Comparison of ENCODE assay signal across 23 mouse cellular contexts in the genomic region with DNA sequence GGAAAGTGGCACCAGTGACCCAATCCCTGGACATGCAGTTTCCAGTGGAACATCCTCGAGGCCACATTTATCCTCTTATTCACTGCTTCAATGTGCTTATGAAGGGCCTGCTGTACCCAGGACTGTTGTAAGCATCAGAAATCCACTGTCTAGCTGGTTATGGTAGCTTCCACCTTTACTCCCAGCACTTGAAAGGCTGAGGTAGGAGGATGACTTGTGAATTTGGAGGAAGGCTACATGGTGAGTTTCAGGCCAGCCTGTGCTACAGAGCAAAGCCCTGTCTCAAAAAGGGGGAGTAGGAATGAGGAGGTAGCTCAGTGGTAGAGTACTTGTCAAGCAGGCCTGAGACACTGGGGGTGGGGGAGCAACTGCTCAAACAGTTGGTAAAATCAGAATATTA. TPM values are rescaled to one million over a fixed set of nuclear protein-coding genes. Genes with fewer than 3 reads are reported as not detected.
DNase-seq lines count a peak whose midpoint lies in the region; ATAC-seq and TF ChIP-seq lines count a peak whose summit lies in the region.
"Had no signal": no experiment of that assay in that cellular context is flagged by ENCODE, and none has a peak within 500 bp of the region (broad histone marks: within the 10 kb centered on the region; RNA-seq: fewer than 3 reads in every experiment).

No protein-coding gene starts in this region.

- DNase-seq in heart, adult 11 months: peak; percentile 91
- no peak for DNase-seq in heart, adult 8-10 months (ENCODE audit: low spot score)
- no peak for DNase-seq in heart, postnatal 0 days (ENCODE audit: low spot score)
- DNase-seq in stomach, postnatal 0 days (ENCODE audit: low spot score): no peak
- no peak for DNase-seq in embryonic facial prominence, embryonic 10.5 days (ENCODE audit: low spot score)
- DNase-seq in kidney, adult 11 months: no peak
- DNase-seq: adrenal gland, adult 2 months; adrenal gland, postnatal 25 days; cerebellum, postnatal 10 days; embryo, embryonic 11 days; gastrocnemius, postnatal 25 days; heart, postnatal 4 days had no signal

- H3K4me3 ChIP-seq in heart, postnatal 0 days (ENCODE audit: low read depth, low read length): no peak overlapping the region
- no peak overlapping the region for H3K4me3 ChIP-seq in heart, embryonic 12.5 days
- H3K4me3 ChIP-seq in stomach, embryonic 16.5 days (replicated peaks; ENCODE audit: low read length): no peak overlapping the region
- no peak overlapping the region for H3K4me3 ChIP-seq in stomach, postnatal 0 days (ENCODE audit: low read depth, low read length)
- no peak overlapping the region for H3K4me3 ChIP-seq in embryonic facial prominence, embryonic 10.5 days
- H3K4me3 ChIP-seq: embryonic facial prominence, embryonic 12.5 days; forebrain, embryonic 15.5 days; hindbrain, embryonic 12.5 days had no signal

- WGBS in heart, postnatal 0 days: 74% methylated on average over 1 of the region's 1 CpGs
- 73% methylated on average over 1 of the region's 1 CpGs for WGBS in heart, embryonic 12.5 days
- 79% methylated on average over 1 of the region's 1 CpGs for WGBS in stomach, embryonic 16.5 days
- 83% methylated on average over 1 of the region's 1 CpGs for WGBS in stomach, postnatal 0 days
- 69% methylated on average over 1 of the region's 1 CpGs for WGBS in embryonic facial prominence, embryonic 10.5 days

- no peak for ATAC-seq in heart, postnatal 0 days (ENCODE audit: insufficient read depth, low read depth)
- ATAC-seq in heart, embryonic 12.5 days (ENCODE audit: insufficient number of reproducible peaks, low FRiP score): no peak
- ATAC-seq in stomach, embryonic 16.5 days (ENCODE audit: insufficient read depth, low FRiP score): no peak
- no peak for ATAC-seq in stomach, postnatal 0 days (ENCODE audit: low FRiP score, low TSS enrichment)
- ATAC-seq: activated CD4-positive, CD25-positive, alpha-beta regulatory T cell, adult 4 months; forebrain, embryonic 15.5 days; hindbrain, embryonic 16.5 days; inflammation-experienced regulatory T-cells, adult 6 months; intestine, postnatal 0 days; Patski had no signal

- no peak overlapping the region for H3K4me2 ChIP-seq in heart, postnatal 0 days (ENCODE audit: low read depth, low read length)
- no peak overlapping the region for H3K4me2 ChIP-seq in heart, embryonic 12.5 days
- H3K4me2 ChIP-seq in stomach, embryonic 16.5 days (ENCODE audit: low read depth, low read length): no peak overlapping the region
- no peak overlapping the region for H3K4me2 ChIP-seq in stomach, postnatal 0 days (replicated peaks; ENCODE audit: low read depth)
- H3K4me2 ChIP-seq: embryonic facial prominence, embryonic 12.5 days; forebrain, embryonic 15.5 days; hindbrain, embryonic 12.5 days had no signal

- no peak for TF ChIP-seq EP300 in heart, postnatal 0 days (IDR thresholded peaks at IDR 0.05; ENCODE audit: low read depth)
- TF ChIP-seq EP300 in stomach, postnatal 0 days (optimal IDR thresholded peaks at IDR 0.05): no peak

- H3K36me3 ChIP-seq in heart, postnatal 0 days (replicated peaks; ENCODE audit: control insufficient read depth, insufficient read depth, low read length): peaks cover 9% of the 10 kb centered on the region
- peaks cover 19% of the 10 kb centered on the region for H3K36me3 ChIP-seq in heart, embryonic 12.5 days
- H3K36me3 ChIP-seq in stomach, embryonic 16.5 days (ENCODE audit: control insufficient read depth, insufficient read depth, low read length): no peaks in the 10 kb centered on the region
- no peaks in the 10 kb centered on the region for H3K36me3 ChIP-seq in stomach, postnatal 0 days (ENCODE audit: control insufficient read depth, insufficient read depth, low read length)
- H3K36me3 ChIP-seq in embryonic facial prominence, embryonic 10.5 days (replicated peaks): peaks cover 23% of the 10 kb centered on the region

- H3K9me3 ChIP-seq in heart, postnatal 0 days (replicated peaks; ENCODE audit: control insufficient read depth, low read length): no peaks in the 10 kb centered on the region
- no peaks in the 10 kb centered on the region for H3K9me3 ChIP-seq in heart, embryonic 12.5 days (replicated peaks)
- no peaks in the 10 kb centered on the region for H3K9me3 ChIP-seq in stomach, embryonic 16.5 days (replicated peaks; ENCODE audit: control insufficient read depth, low read length)
- no peaks in the 10 kb centered on the region for H3K9me3 ChIP-seq in stomach, postnatal 0 days (ENCODE audit: control insufficient read depth, low read length)
- H3K9me3 ChIP-seq in embryonic facial prominence, embryonic 10.5 days: no peaks in the 10 kb centered on the region
- H3K9me3 ChIP-seq: embryonic facial prominence, embryonic 12.5 days; forebrain, embryonic 15.5 days; hindbrain, embryonic 12.5 days had no signal

- no peak for TF ChIP-seq CTCF in heart, postnatal 0 days (IDR thresholded peaks at IDR 0.05; ENCODE audit: low read depth)
- no peak for TF ChIP-seq CTCF in stomach, postnatal 0 days (IDR thresholded peaks at IDR 0.05; ENCODE audit: low read depth)

- H3K9ac ChIP-seq in heart, postnatal 0 days (replicated peaks; ENCODE audit: low read depth, low read length): no peak overlapping the region
- H3K9ac ChIP-seq in heart, embryonic 12.5 days: no peak overlapping the region
- no peak overlapping the region; the same call in 1 of the 2 replicates for H3K9ac ChIP-seq in stomach, embryonic 16.5 days (ENCODE audit: low read length)
- no peak overlapping the region for H3K9ac ChIP-seq in stomach, postnatal 0 days (ENCODE audit: low read length)
- H3K9ac ChIP-seq: embryonic facial prominence, embryonic 12.5 days; forebrain, embryonic 15.5 days; hindbrain, embryonic 12.5 days had no signal

- peaks cover 10% of the 10 kb centered on the region for H3K4me1 ChIP-seq in heart, postnatal 0 days (ENCODE audit: control insufficient read depth, insufficient read depth)
- peaks cover 16% of the 10 kb centered on the region for H3K4me1 ChIP-seq in heart, embryonic 12.5 days (replicated peaks)
- peaks cover 6% of the 10 kb centered on the region; the same call in 1 of the 2 replicates for H3K4me1 ChIP-seq in stomach, embryonic 16.5 days (ENCODE audit: control insufficient read depth, insufficient read depth, low read length)
- no peaks in the 10 kb centered on the region; the same call in 1 of the 2 replicates for H3K4me1 ChIP-seq in stomach, postnatal 0 days (replicated peaks; ENCODE audit: control insufficient read depth, insufficient read depth)
- peaks cover 30% of the 10 kb centered on the region for H3K4me1 ChIP-seq in embryonic facial prominence, embryonic 10.5 days

- H3K27ac ChIP-seq in heart, postnatal 0 days (ENCODE audit: low read depth): peak overlapping the region; percentile 97
- H3K27ac ChIP-seq in heart, embryonic 12.5 days (ENCODE audit: poor library complexity, severe bottlenecking): no peak overlapping the region
- peak overlapping the region; percentile 1; the same call in 1 of the 2 replicates for H3K27ac ChIP-seq in stomach, embryonic 16.5 days (ENCODE audit: low read length)
- no peak overlapping the region; the same call in 1 of the 2 replicates for H3K27ac ChIP-seq in stomach, postnatal 0 days (replicated peaks)
- no peak overlapping the region for H3K27ac ChIP-seq in embryonic facial prominence, embryonic 10.5 days (replicated peaks)
- H3K27ac ChIP-seq: embryonic facial prominence, embryonic 12.5 days; forebrain, embryonic 15.5 days; hindbrain, embryonic 12.5 days had no signal

- no peaks in the 10 kb centered on the region for H3K27me3 ChIP-seq in heart, postnatal 0 days (ENCODE audit: control insufficient read depth, insufficient read depth, low read length)
- no peaks in the 10 kb centered on the region for H3K27me3 ChIP-seq in heart, embryonic 12.5 days (replicated peaks)
- H3K27me3 ChIP-seq in stomach, embryonic 16.5 days (ENCODE audit: control insufficient read depth, insufficient read depth, low read length): no peaks in the 10 kb centered on the region
- no peaks in the 10 kb centered on the region for H3K27me3 ChIP-seq in stomach, postnatal 0 days (ENCODE audit: control insufficient read depth, insufficient read depth, low read length)
- H3K27me3 ChIP-seq in embryonic facial prominence, embryonic 10.5 days (replicated peaks; ENCODE audit: low read depth, poor library complexity, severe bottlenecking): no peaks in the 10 kb centered on the region
- H3K27me3 ChIP-seq: embryonic facial prominence, embryonic 12.5 days; forebrain, embryonic 15.5 days; hindbrain, embryonic 12.5 days; Patski had no signal

RNA-seq across cellular contexts. Expression of a gene that starts 1.0 kb away (rescaled TPM):
- 100 to 1,000 TPM; 132 to 160 (median 141) TPM for total RNA-seq in heart, adult 8-10 months (2022)
- total RNA-seq in heart, postnatal 0 days (2014; rRNA removed; ENCODE audit: low replicate concordance): 57.3 and 63.5 TPM in 2 replicates
- 9.3 and 10.3 TPM in 2 replicates for polyA plus RNA-seq in heart, postnatal 0 days (2015; fragmentation: Nextera tagmentation; extraction: Ambion mirVana)
- 13.3 and 13.9 TPM in 2 replicates for polyA plus RNA-seq in heart, embryonic 12.5 days (2016; fragmentation: Nextera tagmentation; extraction: Ambion mirVana)
- polyA plus RNA-seq in stomach, embryonic 16.5 days (2015; fragmentation: Nextera tagmentation; extraction: Ambion mirVana): 10.6 and 11.2 TPM in 2 replicates
- 6.6 and 6.8 TPM in 2 replicates for polyA plus RNA-seq in stomach, postnatal 0 days (2015; fragmentation: Nextera tagmentation; extraction: Ambion mirVana)
- 9.1 and 9.3 TPM in 2 replicates for polyA plus RNA-seq in embryonic facial prominence, embryonic 10.5 days (2016; fragmentation: Nextera tagmentation; extraction: Ambion mirVana)

RNA-seq across cellular contexts. Expression of a gene that starts 8.3 kb away (rescaled TPM):
- 1 to 10 TPM; 3.9 to 7.5 (median 6.6) TPM for total RNA-seq in heart, adult 8-10 months (2022)
- 5.5 and 7.5 TPM in 2 replicates for total RNA-seq in heart, postnatal 0 days (2014; rRNA removed; ENCODE audit: low replicate concordance)
- polyA plus RNA-seq in heart, postnatal 0 days (2015; fragmentation: Nextera tagmentation; extraction: Ambion mirVana): 8.0 and 8.1 TPM in 2 replicates
- polyA plus RNA-seq in heart, embryonic 12.5 days (2016; fragmentation: Nextera tagmentation; extraction: Ambion mirVana): 15.2 and 18.6 TPM in 2 replicates
- polyA plus RNA-seq in stomach, embryonic 16.5 days (2015; fragmentation: Nextera tagmentation; extraction: Ambion mirVana): 4.0 and 4.5 TPM in 2 replicates
- 1.8 and 2.1 TPM in 2 replicates for polyA plus RNA-seq in stomach, postnatal 0 days (2015; fragmentation: Nextera tagmentation; extraction: Ambion mirVana)
- polyA plus RNA-seq in embryonic facial prominence, embryonic 10.5 days (2016; fragmentation: Nextera tagmentation; extraction: Ambion mirVana): 11.8 and 12.0 TPM in 2 replicates
- total RNA-seq: granulocyte monocyte progenitor cell, adult 5-6 weeks had no signal

Comparison
In these comparisons a context has a peak if more than half of its experiments do, and no peak if none do; other contexts are left out.
1. H3K27ac ChIP-seq: peak in heart, postnatal 0 days (single experiment) and stomach, embryonic 16.5 days (single experiment); none in heart, embryonic 12.5 days (single experiment), stomach, postnatal 0 days (single experiment) and embryonic facial prominence, embryonic 10.5 days (single experiment).